Mouse (Mus musculus): ENCODE measurements around the gene Vmn2r65. TPM values are rescaled to one million over a fixed set of nuclear protein-coding genes. Genes with fewer than 3 reads are reported as not detected.

The Vmn2r65 gene
- not detected in 2 replicates for polyA plus RNA-seq (2015; fragmentation: Nextera tagmentation; extraction: Ambion mirVana)

DNA sequence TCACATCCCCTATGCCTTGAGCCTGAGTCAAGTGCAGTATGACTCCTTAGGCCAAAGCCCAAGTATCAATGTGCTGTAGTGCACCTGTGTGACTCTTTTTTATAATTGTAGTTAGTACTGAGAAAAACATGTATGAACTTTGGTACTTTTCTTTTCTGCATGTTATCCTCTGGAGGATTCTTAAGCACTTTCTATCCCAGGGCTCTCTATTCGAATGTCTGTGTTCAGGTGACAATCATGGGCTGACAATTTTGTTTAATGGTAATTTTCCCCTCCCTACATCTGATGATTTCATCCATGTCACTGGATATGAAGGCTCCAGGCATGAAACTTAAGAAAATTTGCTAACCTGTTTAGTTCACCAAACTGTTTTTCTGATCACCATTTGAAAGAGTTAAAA is at the start of gene Vmn2r65:
Vmn2r65 (minus strand) TSS at position 101 of the 400 bp plus-strand sequence.
- Histone ChIP-seq H3K4me3 (replicated peaks; ENCODE audit: low read depth, low read length) (no peak within 1 kb of the TSS), H3K4me1 (replicated peaks; ENCODE audit: insufficient read depth, low read length) (no peaks in the 10 kb centered on the region), H3K27ac (no peak within 1 kb of the TSS), H3K9me3 (replicated peaks; ENCODE audit: low read length) (no peaks in the 10 kb centered on the region), H3K9ac (ENCODE audit: low read depth, low read length) (no peak within 1 kb of the TSS), H3K27me3 (ENCODE audit: insufficient read depth, low read length) (no peaks in the 10 kb centered on the region), H3K4me2 (ENCODE audit: low read length) (no peak within 1 kb of the TSS), H3K36me3 (ENCODE audit: insufficient read depth, low read length) (no peaks in the 10 kb centered on the region)
- no peak for ATAC-seq (replicated peaks; ENCODE audit: low FRiP score, low read depth)
- TF ChIP-seq CTCF (IDR thresholded peaks at IDR 0.05; ENCODE audit: low read depth): no peak
- WGBS: 58% methylated on average over 1 of the region's 1 CpGs
- no peak for DNase-seq (ENCODE audit: low spot score)

- Histone ChIP-seq H3K36me3 (ENCODE audit: insufficient read depth, low read length) (no peaks in the 10 kb centered on the region), H3K27me3 (ENCODE audit: insufficient read depth, low read length) (no peaks in the 10 kb centered on the region), H3K9ac (ENCODE audit: low read depth, low read length) (no peak within 1 kb of the TSS), H3K27ac (no peak within 1 kb of the TSS), H3K4me2 (ENCODE audit: low read length) (no peak within 1 kb of the TSS), H3K4me1 (replicated peaks; ENCODE audit: insufficient read depth, low read length) (no peaks in the 10 kb centered on the region), H3K9me3 (replicated peaks; ENCODE audit: low read length) (no peaks in the 10 kb centered on the region), H3K4me3 (replicated peaks; ENCODE audit: low read depth, low read length) (no peak within 1 kb of the TSS)
- TF ChIP-seq CTCF (IDR thresholded peaks at IDR 0.05; ENCODE audit: low read depth): no peak
- ATAC-seq (replicated peaks; ENCODE audit: low FRiP score, low read depth): no peak
- 87% methylated on average over 1 of the region's 1 CpGs for WGBS
- no peak for DNase-seq (ENCODE audit: low spot score)
Measured at GRCm38 (mm10) chr7:85012168-85012567, 48.3 kb upstream of the Vmn2r65 start, which contains the start of gene Vmn2r66. Gene Vmn2r66, minus strand, starts transcription at chr7:85012268.

DNA sequence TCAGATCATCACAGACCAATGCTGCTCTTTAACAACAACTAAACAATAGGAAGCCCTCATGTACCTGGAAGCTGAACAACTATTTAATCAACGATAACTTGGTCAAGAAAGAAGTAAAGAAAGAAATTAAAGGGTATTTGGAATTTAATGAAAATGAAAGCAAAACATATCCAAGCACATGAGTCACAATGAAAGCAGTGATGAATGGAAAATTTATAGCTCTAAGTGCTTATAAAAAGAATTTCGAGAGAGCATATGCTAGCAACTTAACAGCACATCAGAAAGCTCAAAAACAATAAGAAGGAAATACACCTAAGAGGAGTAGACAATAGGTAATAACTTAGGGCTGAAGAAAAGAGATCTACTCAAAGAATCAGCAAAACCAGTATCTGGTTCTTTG is 32.8 kb upstream of the Vmn2r65 start:
- H3K4me1 ChIP-seq (replicated peaks; ENCODE audit: insufficient read depth, low read length): no peaks in the 10 kb centered on the region
- ATAC-seq (replicated peaks; ENCODE audit: low FRiP score, low read depth) (no peak), DNase-seq (ENCODE audit: low spot score) (no peak)
- no peaks in the 10 kb centered on the region for H3K9me3 ChIP-seq (replicated peaks; ENCODE audit: low read length)
- no peak overlapping the region for H3K4me2 ChIP-seq (ENCODE audit: low read length)
- H3K27ac ChIP-seq: no peak overlapping the region
- 71% methylated on average over 2 of the region's 2 CpGs for WGBS
- H3K36me3 ChIP-seq (ENCODE audit: insufficient read depth, low read length): no peaks in the 10 kb centered on the region
- no peak for TF ChIP-seq CTCF (IDR thresholded peaks at IDR 0.05; ENCODE audit: low read depth)
- H3K9ac ChIP-seq (ENCODE audit: low read depth, low read length): no peak overlapping the region
- H3K27me3 ChIP-seq (ENCODE audit: insufficient read depth, low read length): no peaks in the 10 kb centered on the region
- no peak overlapping the region for H3K4me3 ChIP-seq (replicated peaks; ENCODE audit: low read depth, low read length)

Other genes with a start within 250 kb of the Vmn2r65 start
- gene Olfr291, start 110.6 kb downstream of the Vmn2r65 start, polyA plus RNA-seq (2015; fragmentation: Nextera tagmentation; extraction: Ambion mirVana): not detected in 2 replicates
- not detected in 2 replicates for gene Vmn2r66, start 48.2 kb upstream of the Vmn2r65 start, polyA plus RNA-seq (2015; fragmentation: Nextera tagmentation; extraction: Ambion mirVana)
- gene Vmn2r67, start 191.9 kb upstream of the Vmn2r65 start, polyA plus RNA-seq (2015; fragmentation: Nextera tagmentation; extraction: Ambion mirVana): not detected in 2 replicates

Measured in kidney, postnatal 0 days (tissue).